Mouse (Mus musculus) brain, embryonic 14.5 days (tissue): ENCODE results near the gene Gpr3.

Experiments used
- CTCF ChIP-seq: fragments of 200-500 bp; IDR thresholded peaks from 2 replicates; pipeline ENCODE4 v1.5.1; 2012; ENCODE audit warnings: inconsistent platforms, mild to moderate bottlenecking, moderate library complexity, borderline replicate concordance; ENCODE audit not compliant: insufficient read depth, insufficient read length; ENCODE audit errors: extremely low read depth
- POLR2A ChIP-seq: fragments of 200-500 bp; IDR thresholded peaks from 2 replicates; pipeline ENCODE4 v1.6.1; 2012; ENCODE audit warnings: mild to moderate bottlenecking, inconsistent platforms, borderline replicate concordance; ENCODE audit not compliant: poor library complexity, insufficient read depth, insufficient read length, severe bottlenecking; ENCODE audit errors: extremely low read depth

DNA sequence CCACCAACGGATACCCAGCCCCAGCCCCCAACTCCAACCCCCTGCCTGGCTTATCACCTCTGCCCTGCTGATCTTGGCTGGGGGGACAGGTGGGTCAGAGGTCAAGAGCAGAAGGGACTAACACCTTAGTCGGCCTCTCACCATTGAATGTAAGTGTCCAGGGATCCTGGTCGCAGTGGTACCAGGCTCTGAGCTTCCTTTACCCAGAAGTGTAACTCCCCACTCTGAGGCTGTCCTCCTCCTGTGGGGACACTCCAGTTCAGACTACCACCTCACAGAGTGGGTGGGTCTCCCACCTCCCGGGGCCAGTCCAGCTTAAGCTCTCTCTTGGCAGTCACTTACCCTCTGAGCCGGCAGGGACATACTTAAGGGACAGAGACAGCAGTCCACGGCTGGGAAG is 43.1 kb upstream of the Gpr3 start:
- TF ChIP-seq CTCF = no peak
- no peak for TF ChIP-seq POLR2A
